Mouse (Mus musculus): ENCODE results near the gene 1600002K03Rik.

DNA sequence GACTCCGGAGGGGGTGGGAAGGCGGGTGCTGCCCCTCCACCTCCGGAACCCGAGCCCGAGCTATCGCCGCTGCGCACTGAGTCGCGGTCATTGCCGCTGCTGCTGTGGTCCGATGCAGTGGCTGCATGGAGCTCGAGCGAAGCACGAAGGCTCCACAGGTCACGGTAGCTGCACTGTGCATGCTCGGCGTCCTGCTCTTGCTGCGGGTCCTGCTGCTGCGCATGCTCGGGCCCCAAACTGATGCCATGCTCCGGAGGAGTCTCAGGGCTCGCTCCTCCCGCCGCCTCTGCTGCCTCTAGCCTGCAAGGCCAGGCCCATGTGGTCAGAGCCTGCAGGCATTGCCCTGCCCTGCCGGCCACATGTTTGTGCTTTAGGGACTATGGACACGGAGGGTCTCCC lies 40.8 kb upstream of the 1600002K03Rik start:
- TF ChIP-seq POLR2A (IDR thresholded peaks at IDR 0.05; ENCODE audit: low read depth, low read length) (no peak), CTCF (IDR thresholded peaks at IDR 0.05; ENCODE audit: borderline replicate concordance, insufficient read depth, low read length) (no peak)

Measured in embryonic fibroblast, embryonic 13.5 days (primary cell).